Mouse (Mus musculus): ENCODE data around the gene Med14. TPM values are rescaled to one million over a fixed set of nuclear protein-coding genes. Genes with fewer than 3 reads are reported as not detected.

Med14 gene
- polyA plus RNA-seq (2012; ENCODE audit: insufficient read depth, insufficient read length, missing spikeins) = 8.1 and 8.8 TPM in 2 replicates

GRCm38 (mm10) chrX:12761626-12762333 lies at the start of gene Med14:
Med14 (minus strand) TSS chrX:12762073.
- Histone ChIP-seq H3K4me3 (ENCODE audit: insufficient read depth, low read depth, low read length) (peak within 1 kb of the TSS; percentile 98), H3K4me1 (ENCODE audit: control insufficient read depth, insufficient read depth, insufficient read length, low read length) (no peaks in the 10 kb centered on the region), H3K27ac (replicated peaks; ENCODE audit: low read depth, low read length) (peak within 1 kb of the TSS; percentile 89)

GRCm38 (mm10) chrX:12800559-12800958 lies 38.7 kb upstream of the Med14 start:
- Histone ChIP-seq H3K4me3 (ENCODE audit: insufficient read depth, low read depth, low read length) (no peak overlapping the region), H3K27ac (replicated peaks; ENCODE audit: low read depth, low read length) (no peak overlapping the region)

GRCm38 (mm10) chrX:12794842-12795241 lies 33.0 kb upstream of the Med14 start:
- no peak overlapping the region for H3K27ac ChIP-seq (replicated peaks; ENCODE audit: low read depth, low read length)
- H3K4me1 ChIP-seq (ENCODE audit: control insufficient read depth, insufficient read depth, insufficient read length, low read length) = no peaks in the 10 kb centered on the region
- peak overlapping the region; percentile 32; the same call in 1 of the 2 replicates for H3K4me3 ChIP-seq (ENCODE audit: insufficient read depth, low read depth, low read length)

More at GRCm38 (mm10) chrX:12800559-12800958, 38.7 kb upstream of the Med14 start:
- no peaks in the 10 kb centered on the region for H3K4me1 ChIP-seq (ENCODE audit: control insufficient read depth, insufficient read depth, insufficient read length, low read length)

GRCm38 (mm10) chrX:12791674-12792340 lies 29.9 kb upstream of the Med14 start:
- H3K4me1 ChIP-seq (ENCODE audit: control insufficient read depth, insufficient read depth, insufficient read length, low read length) = no peaks in the 10 kb centered on the region
- H3K27ac ChIP-seq (replicated peaks; ENCODE audit: low read depth, low read length) = no peak overlapping the region

GRCm38 (mm10) chrX:12773236-12773635 lies 11.4 kb upstream of the Med14 start:
- no peak overlapping the region; the same call in 1 of the 2 replicates for H3K27ac ChIP-seq (replicated peaks; ENCODE audit: low read depth, low read length)

More at GRCm38 (mm10) chrX:12791674-12792340, 29.9 kb upstream of the Med14 start:
- no peak overlapping the region for H3K4me3 ChIP-seq (ENCODE audit: insufficient read depth, low read depth, low read length)

GRCm38 (mm10) chrX:12771561-12771960 lies 9.7 kb upstream of the Med14 start:
- peaks cover 7% of the 10 kb centered on the region; the same call in 1 of the 2 replicates for H3K4me1 ChIP-seq (ENCODE audit: control insufficient read depth, insufficient read depth, insufficient read length, low read length)
- H3K4me3 ChIP-seq (ENCODE audit: insufficient read depth, low read depth, low read length) = no peak overlapping the region
- H3K27ac ChIP-seq (replicated peaks; ENCODE audit: low read depth, low read length) = no peak overlapping the region

More at GRCm38 (mm10) chrX:12773236-12773635, 11.4 kb upstream of the Med14 start:
- Histone ChIP-seq H3K4me3 (ENCODE audit: insufficient read depth, low read depth, low read length) (no peak overlapping the region), H3K4me1 (ENCODE audit: control insufficient read depth, insufficient read depth, insufficient read length, low read length) (peaks cover 5% of the 10 kb centered on the region; the same call in 1 of the 2 replicates)

- no peak overlapping the region for H3K4me3 ChIP-seq (ENCODE audit: insufficient read depth, low read depth, low read length)
- no peak overlapping the region for H3K27ac ChIP-seq (replicated peaks; ENCODE audit: low read depth, low read length)
- peaks cover 7% of the 10 kb centered on the region; the same call in 1 of the 2 replicates for H3K4me1 ChIP-seq (ENCODE audit: control insufficient read depth, insufficient read depth, insufficient read length, low read length)
Measured at GRCm38 (mm10) chrX:12768571-12768970, 6.7 kb upstream of the Med14 start.

GRCm38 (mm10) chrX:12766846-12767564 lies 5.1 kb upstream of the Med14 start:
- Histone ChIP-seq H3K4me1 (ENCODE audit: control insufficient read depth, insufficient read depth, insufficient read length, low read length) (peaks cover 4% of the 10 kb centered on the region; the same call in 1 of the 2 replicates), H3K27ac (replicated peaks; ENCODE audit: low read depth, low read length) (peak overlapping the region; percentile 54; the same call in 1 of the 2 replicates), H3K4me3 (ENCODE audit: insufficient read depth, low read depth, low read length) (no peak overlapping the region)

- Histone ChIP-seq H3K27ac (replicated peaks; ENCODE audit: low read depth, low read length) (peak overlapping the region; percentile 89; the same call in 1 of the 2 replicates), H3K4me3 (ENCODE audit: insufficient read depth, low read depth, low read length) (no peak overlapping the region), H3K4me1 (ENCODE audit: control insufficient read depth, insufficient read depth, insufficient read length, low read length) (peaks cover 2% of the 10 kb centered on the region; the same call in 1 of the 2 replicates)
Measured at GRCm38 (mm10) chrX:12763127-12763834, 1.4 kb upstream of the Med14 start.

- Histone ChIP-seq H3K4me1 (ENCODE audit: control insufficient read depth, insufficient read depth, insufficient read length, low read length) (peaks cover 2% of the 10 kb centered on the region; the same call in 1 of the 2 replicates), H3K4me3 (ENCODE audit: insufficient read depth, low read depth, low read length) (peak overlapping the region; percentile 67), H3K27ac (replicated peaks; ENCODE audit: low read depth, low read length) (peak overlapping the region; percentile 89)
Measured at GRCm38 (mm10) chrX:12762334-12763126, 657 bp upstream of the Med14 start.

GRCm38 (mm10) chrX:12761259-12761625 lies 631 bp downstream of the Med14 start:
- Histone ChIP-seq H3K27ac (replicated peaks; ENCODE audit: low read depth, low read length) (peak overlapping the region; percentile 83), H3K4me3 (ENCODE audit: insufficient read depth, low read depth, low read length) (peak overlapping the region; percentile 98), H3K4me1 (ENCODE audit: control insufficient read depth, insufficient read depth, insufficient read length, low read length) (no peaks in the 10 kb centered on the region)

- Histone ChIP-seq H3K4me1 (ENCODE audit: control insufficient read depth, insufficient read depth, insufficient read length, low read length) (no peaks in the 10 kb centered on the region), H3K4me3 (ENCODE audit: insufficient read depth, low read depth, low read length) (no peak overlapping the region), H3K27ac (replicated peaks; ENCODE audit: low read depth, low read length) (no peak overlapping the region)
Measured at GRCm38 (mm10) chrX:12760501-12760900, 1.4 kb downstream of the Med14 start.

- Histone ChIP-seq H3K4me1 (ENCODE audit: control insufficient read depth, insufficient read depth, insufficient read length, low read length) (no peaks in the 10 kb centered on the region), H3K4me3 (ENCODE audit: insufficient read depth, low read depth, low read length) (no peak overlapping the region), H3K27ac (replicated peaks; ENCODE audit: low read depth, low read length) (no peak overlapping the region)
Measured at GRCm38 (mm10) chrX:12759625-12760024, 2.2 kb downstream of the Med14 start.

- Histone ChIP-seq H3K4me3 (ENCODE audit: insufficient read depth, low read depth, low read length) (no peak overlapping the region), H3K27ac (replicated peaks; ENCODE audit: low read depth, low read length) (no peak overlapping the region), H3K4me1 (ENCODE audit: control insufficient read depth, insufficient read depth, insufficient read length, low read length) (no peaks in the 10 kb centered on the region)
Measured at GRCm38 (mm10) chrX:12747886-12748285, 14.0 kb downstream of the Med14 start.

Data from brown adipose tissue, adult 24 weeks (tissue).